Comparison of ENCODE assay signal across 15 mouse cellular contexts in genomic region chr8:57594175-57594885, GRCm38 (mm10). TPM values are rescaled to one million over a fixed set of nuclear protein-coding genes. Genes with fewer than 3 reads are reported as not detected.
A peak's percentile ranks its signal among the peaks of the same experiment; 100 is the strongest.
DNase-seq lines count a peak whose midpoint lies in the region; ATAC-seq and TF ChIP-seq lines count a peak whose summit lies in the region.
"Had no signal": no experiment of that assay in that cellular context is flagged by ENCODE, and none has a peak within 500 bp of the region (broad histone marks: within the 10 kb centered on the region; RNA-seq: fewer than 3 reads in every experiment).

No protein-coding gene starts in this region.

- H3K4me3 ChIP-seq in embryonic facial prominence, embryonic 14.5 days (ENCODE audit: low read depth, low read length): no peak overlapping the region
- H3K4me3 ChIP-seq in embryonic facial prominence, embryonic 10.5 days: no peak overlapping the region
- H3K4me3 ChIP-seq in CH12.LX (replicated peaks in 1 of 3; ENCODE audit: low read depth in 2 of 3, low read length in 2 of 3, poor library complexity in 1 of 3): no peak overlapping the region
- no peak overlapping the region for H3K4me3 ChIP-seq in intestine, embryonic 16.5 days (ENCODE audit: low read length)
- no peak overlapping the region for H3K4me3 ChIP-seq in hindbrain, postnatal 0 days (ENCODE audit: low read length)
- H3K4me3 ChIP-seq: embryonic facial prominence, embryonic 13.5 days; forebrain, embryonic 13.5 days; heart, embryonic 12.5 days; hindbrain, embryonic 12.5 days had no signal

- no peaks in the 10 kb centered on the region for H3K9me3 ChIP-seq in embryonic facial prominence, embryonic 14.5 days (ENCODE audit: control insufficient read depth, low read length)
- H3K9me3 ChIP-seq in embryonic facial prominence, embryonic 10.5 days: no peaks in the 10 kb centered on the region
- no peaks in the 10 kb centered on the region for H3K9me3 ChIP-seq in CH12.LX (replicated peaks; ENCODE audit: low read length)
- no peaks in the 10 kb centered on the region for H3K9me3 ChIP-seq in intestine, embryonic 16.5 days (ENCODE audit: control insufficient read depth, low read length)
- H3K9me3 ChIP-seq in hindbrain, postnatal 0 days (ENCODE audit: low read length): no peaks in the 10 kb centered on the region
- H3K9me3 ChIP-seq: embryonic facial prominence, embryonic 13.5 days; forebrain, embryonic 13.5 days; heart, embryonic 12.5 days; hindbrain, embryonic 12.5 days had no signal

- no peaks in the 10 kb centered on the region for H3K4me1 ChIP-seq in embryonic facial prominence, embryonic 14.5 days (ENCODE audit: control insufficient read depth, insufficient read depth, low read length)
- H3K4me1 ChIP-seq in embryonic facial prominence, embryonic 10.5 days: no peaks in the 10 kb centered on the region
- H3K4me1 ChIP-seq in CH12.LX (ENCODE audit: control insufficient read depth in 1 of 2, insufficient read depth in 2 of 2): peaks cover 8 to 62% of the 10 kb centered on the region in 2 experiments
- H3K4me1 ChIP-seq in intestine, embryonic 16.5 days (ENCODE audit: control insufficient read depth, insufficient read depth, low read length): 0 out of 2 replicates have a peak, but pooled peaks cover 2% of the 10 kb centered on the region
- no peaks in the 10 kb centered on the region for H3K4me1 ChIP-seq in hindbrain, postnatal 0 days (ENCODE audit: insufficient read depth, low read length)
- H3K4me1 ChIP-seq: heart, embryonic 12.5 days had no signal

- TF ChIP-seq EP300 in CH12.LX (IDR thresholded peaks at IDR 0.05; ENCODE audit: low read length): 0 out of 2 replicates have a peak, but pooled peaks have one; percentile 22

- in situ Hi-C loops in CH12.LX (cut with MboI; ENCODE audit: low pct_ligation_motif_present, low pct_unique_long_range_greater_than_20kb, low sequenced_read_pairs): loop anchor here (5.0 kb wide), 1 partner anchor 53 kb away; no protein-coding TSS in a partner anchor

- no peak for TF ChIP-seq CTCF in CH12.LX (conservative IDR thresholded peaks at IDR 0.05 in 1 of 2, IDR thresholded peaks at IDR 0.05 in 1 of 2; ENCODE audit: low read depth in 2 of 2, low read length in 2 of 2)
- no peak for TF ChIP-seq CTCF in hindbrain, postnatal 0 days (IDR thresholded peaks at IDR 0.05; ENCODE audit: low read depth)

- no peaks in the 10 kb centered on the region for H3K27me3 ChIP-seq in embryonic facial prominence, embryonic 14.5 days (replicated peaks; ENCODE audit: control insufficient read depth, insufficient read depth, low read length)
- no peaks in the 10 kb centered on the region for H3K27me3 ChIP-seq in embryonic facial prominence, embryonic 10.5 days (replicated peaks; ENCODE audit: low read depth, poor library complexity, severe bottlenecking)
- no peaks in the 10 kb centered on the region for H3K27me3 ChIP-seq in CH12.LX (replicated peaks)
- no peaks in the 10 kb centered on the region for H3K27me3 ChIP-seq in intestine, embryonic 16.5 days (replicated peaks; ENCODE audit: control insufficient read depth, insufficient read depth, low read length)
- H3K27me3 ChIP-seq in hindbrain, postnatal 0 days (ENCODE audit: insufficient read depth, low read length): no peaks in the 10 kb centered on the region
- H3K27me3 ChIP-seq: embryonic facial prominence, embryonic 13.5 days; forebrain, embryonic 13.5 days; heart, embryonic 12.5 days; hindbrain, embryonic 12.5 days had no signal

- no peak for TF ChIP-seq RAD21 in CH12.LX (IDR thresholded peaks at IDR 0.05; ENCODE audit: low read depth, low read length)

- peaks cover 14% of the 10 kb centered on the region for H3K79me2 ChIP-seq in CH12.LX (replicated peaks; ENCODE audit: control insufficient read depth, extremely low read depth, insufficient read depth, poor library complexity, severe bottlenecking)

- no peak overlapping the region for H3K4me2 ChIP-seq in embryonic facial prominence, embryonic 14.5 days (ENCODE audit: low read depth, low read length)
- H3K4me2 ChIP-seq in CH12.LX (ENCODE audit: insufficient read depth, low read depth, poor library complexity, severe bottlenecking): peak overlapping the region; percentile 84
- no peak overlapping the region for H3K4me2 ChIP-seq in intestine, embryonic 16.5 days (ENCODE audit: low read depth, low read length)
- H3K4me2 ChIP-seq in hindbrain, postnatal 0 days (ENCODE audit: low read depth, low read length): no peak overlapping the region
- H3K4me2 ChIP-seq: embryonic facial prominence, embryonic 13.5 days; forebrain, embryonic 13.5 days; heart, embryonic 12.5 days; hindbrain, embryonic 12.5 days had no signal

- ATAC-seq in embryonic facial prominence, embryonic 14.5 days (ENCODE audit: low read depth): peak; percentile 63; the same call in 1 of the 2 replicates
- ATAC-seq in intestine, embryonic 16.5 days: peak; percentile 91
- ATAC-seq in megakaryocyte-erythroid progenitor cell, adult 5-6 weeks (replicated peaks; ENCODE audit: low FRiP score, low TSS enrichment, poor library complexity, severe bottlenecking): peak; percentile 82
- no peak for ATAC-seq in hindbrain, postnatal 0 days
- ATAC-seq: forebrain, embryonic 13.5 days had no signal

- dilution Hi-C loops in CH12.LX (cut with MboI; ENCODE audit: extremely low pct_ligation_motif_present, extremely low pct_unique_long_range_greater_than_20kb, low sequenced_read_pairs): no loop called here

- TF ChIP-seq POLR2A in CH12.LX (IDR thresholded peaks at IDR 0.05; ENCODE audit: low read depth, low read length): no peak

- DNase-seq in embryonic facial prominence, embryonic 14.5 days (ENCODE audit: low spot score): no peak
- DNase-seq in embryonic facial prominence, embryonic 10.5 days (ENCODE audit: low spot score): no peak
- peak; percentile 48 for DNase-seq in CH12.LX (ENCODE audit: extremely low read depth)
- no peak for DNase-seq in urinary bladder, postnatal 14 days (ENCODE audit: low spot score)
- DNase-seq in adrenal gland, adult 2 months: no peak
- no peak for DNase-seq in hindbrain, postnatal 0 days (ENCODE audit: low spot score)
- DNase-seq: cerebellum, postnatal 14 days; gastrocnemius, postnatal 14 days had no signal

- H3K27ac ChIP-seq in embryonic facial prominence, embryonic 14.5 days (replicated peaks; ENCODE audit: low read depth, low read length): no peak overlapping the region
- H3K27ac ChIP-seq in embryonic facial prominence, embryonic 10.5 days (replicated peaks): no peak overlapping the region
- no peak overlapping the region for H3K27ac ChIP-seq in CH12.LX (ENCODE audit: insufficient read depth, low read depth)
- 0 out of 2 replicates have a peak overlapping the region, but pooled peaks have one; percentile 33 for H3K27ac ChIP-seq in intestine, embryonic 16.5 days (ENCODE audit: low read length)
- H3K27ac ChIP-seq in hindbrain, postnatal 0 days: no peak overlapping the region
- H3K27ac ChIP-seq: embryonic facial prominence, embryonic 13.5 days; forebrain, embryonic 13.5 days; hindbrain, embryonic 12.5 days; kidney, postnatal 0 days had no signal

- no peak overlapping the region for H3K9ac ChIP-seq in embryonic facial prominence, embryonic 14.5 days (ENCODE audit: low read depth, low read length)
- peak overlapping the region; percentile 26; the same call in 1 of the 2 replicates for H3K9ac ChIP-seq in CH12.LX (ENCODE audit: insufficient read depth, low read depth)
- H3K9ac ChIP-seq in intestine, embryonic 16.5 days (ENCODE audit: low read depth, low read length): no peak overlapping the region
- no peak overlapping the region for H3K9ac ChIP-seq in hindbrain, postnatal 0 days (replicated peaks; ENCODE audit: low read length)
- H3K9ac ChIP-seq: embryonic facial prominence, embryonic 13.5 days; forebrain, embryonic 13.5 days; heart, embryonic 12.5 days; hindbrain, embryonic 12.5 days had no signal

- no peaks in the 10 kb centered on the region for H3K36me3 ChIP-seq in embryonic facial prominence, embryonic 14.5 days (ENCODE audit: control insufficient read depth, insufficient read depth, low read length)
- no peaks in the 10 kb centered on the region for H3K36me3 ChIP-seq in embryonic facial prominence, embryonic 10.5 days (replicated peaks)
- peaks cover 0 to 5% of the 10 kb centered on the region in 2 experiments for H3K36me3 ChIP-seq in CH12.LX (replicated peaks in 1 of 2; ENCODE audit: control insufficient read depth in 1 of 2, insufficient read depth in 1 of 2, low read length in 1 of 2)
- H3K36me3 ChIP-seq in intestine, embryonic 16.5 days (ENCODE audit: control insufficient read depth, insufficient read depth, low read length): no peaks in the 10 kb centered on the region
- H3K36me3 ChIP-seq in hindbrain, postnatal 0 days (ENCODE audit: insufficient read depth, low read length): no peaks in the 10 kb centered on the region
- H3K36me3 ChIP-seq: embryonic facial prominence, embryonic 13.5 days; heart, embryonic 12.5 days; hindbrain, embryonic 12.5 days had no signal

- 69% methylated on average over 6 of the region's 6 CpGs for WGBS in embryonic facial prominence, embryonic 14.5 days
- 80% methylated on average over 6 of the region's 6 CpGs for WGBS in embryonic facial prominence, embryonic 10.5 days
- WGBS in intestine, embryonic 16.5 days: 43% methylated on average over 6 of the region's 6 CpGs
- 83% methylated on average over 6 of the region's 6 CpGs for WGBS in hindbrain, postnatal 0 days

TF ChIP-seq in CH12.LX, 34 proteins besides CTCF, POLR2A, EP300 and RAD21 (continues in another document):
- TF ChIP-seq ETS1 (conservative IDR thresholded peaks at IDR 0.05; ENCODE audit: low read depth, low read length) (peak; percentile 12; the same call in 1 of the 2 replicates), RCOR1 (conservative IDR thresholded peaks at IDR 0.05; ENCODE audit: low read depth, low read length) (no peak), ZMIZ1 (IDR thresholded peaks at IDR 0.05; ENCODE audit: low read depth, low read length) (no peak), ZNF384 (IDR thresholded peaks at IDR 0.05; ENCODE audit: low read depth, low read length) (peak; percentile 48; the same call in 1 of the 2 replicates), TBP (conservative IDR thresholded peaks at IDR 0.05; ENCODE audit: low read depth, low read length) (no peak)

RNA-seq across cellular contexts. Expression of gene Galnt7, which starts 58.5 kb away (rescaled TPM):
- polyA plus RNA-seq in embryonic facial prominence, embryonic 14.5 days (2014; fragmentation: Nextera tagmentation; extraction: Ambion mirVana): 13.0 and 14.1 TPM in 2 replicates
- 23.2 and 24.1 TPM in 2 replicates for polyA plus RNA-seq in embryonic facial prominence, embryonic 10.5 days (2016; fragmentation: Nextera tagmentation; extraction: Ambion mirVana)
- total RNA-seq in CH12.LX (2012; rRNA removed): 25.5 and 26.7 TPM in 2 replicates
- 32.7 and 37.6 TPM in 2 replicates for total RNA-seq in CH12.LX (2014; rRNA removed)
- polyA plus RNA-seq in CH12.LX (2012; ENCODE audit: insufficient read length, low read depth): 33.5 and 37.3 TPM in 2 replicates
- 33.5 and 35.0 TPM in 2 replicates for polyA plus RNA-seq in intestine, embryonic 16.5 days (2015; fragmentation: Nextera tagmentation; extraction: Ambion mirVana)
- total RNA-seq in megakaryocyte-erythroid progenitor cell, adult 5-6 weeks (2014; fragmentation: Nextera tagmentation): 9.5 and 15.4 TPM in 2 replicates
- 17.9 and 22.0 TPM in 2 replicates for total RNA-seq in megakaryocyte-erythroid progenitor cell, adult 5-6 weeks (2017)
- 10 to 100 TPM; 11.0 to 12.6 TPM for total RNA-seq in adrenal gland, adult 2 months (2021)
- polyA plus RNA-seq in adrenal gland, adult 2 months (2012; rRNA removed): 0.84 and 0.95 TPM in 2 replicates
- 3.7 and 6.8 TPM in 2 replicates for total RNA-seq in hindbrain, postnatal 0 days (2014; rRNA removed)
- polyA plus RNA-seq in hindbrain, postnatal 0 days (2015; fragmentation: Nextera tagmentation; extraction: Ambion mirVana): 6.6 and 8.3 TPM in 2 replicates
